Mouse (Mus musculus): ENCODE data around the gene Rab40b. TPM values are rescaled to one million over a fixed set of nuclear protein-coding genes. Genes with fewer than 3 reads are reported as not detected.

Gene Rab40b
- total and polyA plus RNA-seq, 3 experiments, result not detected

DNA sequence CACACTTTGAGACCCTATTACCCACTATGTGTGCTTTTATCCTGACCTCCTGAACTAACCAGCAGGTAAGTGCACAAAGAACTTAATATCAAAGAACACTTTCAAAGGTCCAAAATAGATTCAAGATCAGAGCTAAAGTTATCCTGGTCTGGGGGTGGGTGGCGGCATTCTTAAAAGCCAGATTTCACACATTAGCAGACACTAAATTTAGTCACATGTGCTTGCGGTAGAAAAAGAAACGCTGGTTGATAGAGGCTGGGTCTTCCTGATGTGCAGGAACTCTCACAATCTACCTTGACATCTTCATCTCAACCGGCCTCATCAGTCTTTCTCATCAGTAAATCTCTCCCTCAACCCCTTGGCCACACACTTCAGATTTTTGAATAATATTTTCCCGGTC is 26.7 kb upstream of the Rab40b start:
- Histone ChIP-seq H3K79me2 (replicated peaks; ENCODE audit: control insufficient read depth, extremely low read depth, insufficient read depth, poor library complexity, severe bottlenecking) (no peaks in the 10 kb centered on the region), H3K4me1 (ENCODE audit: control insufficient read depth in 1 of 2, insufficient read depth in 2 of 2) (no peaks in the 10 kb centered on the region), H3K27ac (ENCODE audit: insufficient read depth, low read depth) (no peak overlapping the region), H3K27me3 (replicated peaks) (no peaks in the 10 kb centered on the region), H3K4me2 (ENCODE audit: insufficient read depth, low read depth, poor library complexity, severe bottlenecking) (no peak overlapping the region), H3K9ac (ENCODE audit: insufficient read depth, low read depth) (no peak overlapping the region), H3K4me3 (replicated peaks in 1 of 3; ENCODE audit: low read depth in 2 of 3, low read length in 2 of 3, poor library complexity in 1 of 3) (no peak overlapping the region), H3K9me3 (replicated peaks; ENCODE audit: low read length) (no peaks in the 10 kb centered on the region), H3K36me3 (replicated peaks in 1 of 2; ENCODE audit: control insufficient read depth in 1 of 2, insufficient read depth in 1 of 2, low read length in 1 of 2) (no peaks in the 10 kb centered on the region)
- in situ Hi-C loops (cut with MboI; ENCODE audit: low pct_ligation_motif_present, low pct_unique_long_range_greater_than_20kb, low sequenced_read_pairs), result no loop called here
- dilution Hi-C loops (cut with MboI; ENCODE audit: extremely low pct_ligation_motif_present, extremely low pct_unique_long_range_greater_than_20kb, low sequenced_read_pairs), result no loop called here
- DNase-seq (ENCODE audit: extremely low read depth), result no peak
- TF ChIP-seq EP300 (IDR thresholded peaks at IDR 0.05; ENCODE audit: low read length), result no peak
- TF ChIP-seq MYC (IDR thresholded peaks at IDR 0.05; ENCODE audit: low read depth, low read length), result no peak
- TF ChIP-seq TCF12 (IDR thresholded peaks at IDR 0.05; ENCODE audit: low read depth, low read length), result no peak
- no peak for TF ChIP-seq ETS1 (conservative IDR thresholded peaks at IDR 0.05; ENCODE audit: low read depth, low read length)

GRCm38 (mm10) chr11:121407366-121408155 is 19.5 kb upstream of the Rab40b start:
- no peak overlapping the region for H3K27ac ChIP-seq (ENCODE audit: insufficient read depth, low read depth)
- dilution Hi-C loops (cut with MboI; ENCODE audit: extremely low pct_ligation_motif_present, extremely low pct_unique_long_range_greater_than_20kb, low sequenced_read_pairs), result no loop called here
- no peak overlapping the region for H3K4me3 ChIP-seq (replicated peaks in 1 of 3; ENCODE audit: low read depth in 2 of 3, low read length in 2 of 3, poor library complexity in 1 of 3)
- peaks cover 2% of the 10 kb centered on the region for H3K27me3 ChIP-seq (replicated peaks)
- in situ Hi-C loops (cut with MboI; ENCODE audit: low pct_ligation_motif_present, low pct_unique_long_range_greater_than_20kb, low sequenced_read_pairs), result no loop called here
- no peaks in the 10 kb centered on the region for H3K79me2 ChIP-seq (replicated peaks; ENCODE audit: control insufficient read depth, extremely low read depth, insufficient read depth, poor library complexity, severe bottlenecking)
- peaks cover 2 to 15% of the 10 kb centered on the region in 2 experiments; a peak in 2 of 4 replicates for H3K4me1 ChIP-seq (ENCODE audit: control insufficient read depth in 1 of 2, insufficient read depth in 2 of 2)
- no peaks in the 10 kb centered on the region for H3K9me3 ChIP-seq (replicated peaks; ENCODE audit: low read length)
- TF ChIP-seq USF2 (conservative IDR thresholded peaks at IDR 0.05; ENCODE audit: low read depth, low read length) (no peak), NRF1 (IDR thresholded peaks at IDR 0.05; ENCODE audit: low read depth, low read length) (no peak), MYC (IDR thresholded peaks at IDR 0.05; ENCODE audit: low read depth, low read length) (no peak), MAZ (IDR thresholded peaks at IDR 0.05; ENCODE audit: low read depth, low read length) (no peak), JUN (IDR thresholded peaks at IDR 0.05; ENCODE audit: insufficient read depth, low read depth, low read length) (no peak), ELF1 (IDR thresholded peaks at IDR 0.05; ENCODE audit: low read depth, low read length) (no peak), RCOR1 (conservative IDR thresholded peaks at IDR 0.05; ENCODE audit: low read depth, low read length) (no peak), IRF4 (IDR thresholded peaks at IDR 0.05; ENCODE audit: low read depth, low read length) (no peak), POLR2A (IDR thresholded peaks at IDR 0.05; ENCODE audit: low read depth, low read length) (no peak), TCF12 (IDR thresholded peaks at IDR 0.05; ENCODE audit: low read depth, low read length) (no peak), ZKSCAN1 (IDR thresholded peaks at IDR 0.05; ENCODE audit: borderline replicate concordance, low read depth, low read length) (no peak), MEF2A (IDR thresholded peaks at IDR 0.05; ENCODE audit: borderline replicate concordance, low read depth, low read length) (no peak), CHD2 (IDR thresholded peaks at IDR 0.05; ENCODE audit: low read length) (no peak), KAT2A (IDR thresholded peaks at IDR 0.05; ENCODE audit: insufficient replicate concordance, low read length) (no peak), SIN3A (IDR thresholded peaks at IDR 0.05; ENCODE audit: low read length) (no peak), NELFE (IDR thresholded peaks at IDR 0.05; ENCODE audit: low read depth, low read length) (no peak)
- H3K4me2 ChIP-seq (ENCODE audit: insufficient read depth, low read depth, poor library complexity, severe bottlenecking), result no peak overlapping the region
- no peak for DNase-seq (ENCODE audit: extremely low read depth)
- H3K9ac ChIP-seq (ENCODE audit: insufficient read depth, low read depth), result no peak overlapping the region
- H3K36me3 ChIP-seq (replicated peaks in 1 of 2; ENCODE audit: control insufficient read depth in 1 of 2, insufficient read depth in 1 of 2, low read length in 1 of 2), result no peaks in the 10 kb centered on the region
